Mouse (Mus musculus): ENCODE results near the gene Ap1ar.

GRCm38 (mm10) chr3:127853431-127854206 lies 16.3 kb upstream of the Ap1ar start:
- TF ChIP-seq CTCF (IDR thresholded peaks at IDR 0.05; ENCODE audit: extremely low read depth, insufficient read depth, low read length) (peak; percentile 84), POLR2A (IDR thresholded peaks at IDR 0.05; ENCODE audit: extremely low read depth, insufficient read depth, low read length) (no peak)

Measured in cortical plate, adult 2 months (tissue).